Mouse (Mus musculus): ENCODE measurements at regions not wholly inside any gene's neighbourhood (a gene's known extent, or its start where the extent isn't known, plus 50 kb on each side); places are given as distances from the start of the nearest gene placed in this dataset.
A peak's percentile ranks its signal among the peaks of the same experiment; 100 is the strongest.

DNA sequence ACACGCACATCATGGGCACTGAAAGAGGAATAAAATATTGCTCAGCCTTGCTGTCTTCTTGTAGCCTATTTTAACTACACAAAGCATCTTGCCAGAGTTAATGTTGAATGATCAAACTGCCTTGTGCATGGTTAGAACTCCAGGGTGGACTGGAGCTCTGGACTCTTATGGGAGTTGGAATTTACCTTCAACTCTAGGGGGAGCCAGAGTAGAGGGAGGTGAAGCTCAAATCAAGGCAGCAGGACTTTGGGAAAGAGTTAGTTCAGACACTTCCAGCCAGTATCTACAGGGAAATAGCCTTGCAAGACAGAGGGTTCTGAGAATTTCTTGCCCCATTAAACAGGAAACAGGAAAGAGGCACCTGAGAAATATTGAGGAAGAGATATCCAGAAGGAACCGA is 505.3 kb downstream of the Fat4 start:
- Histone ChIP-seq H3K27me3 (ENCODE audit: insufficient read depth, low read length) (no peaks in the 10 kb centered on the region), H3K27ac (no peak overlapping the region), H3K36me3 (ENCODE audit: insufficient read depth, low read length) (no peaks in the 10 kb centered on the region), H3K4me3 (ENCODE audit: low read length) (no peak overlapping the region), H3K4me1 (ENCODE audit: insufficient read depth, low read length) (no peaks in the 10 kb centered on the region), H3K9ac (replicated peaks; ENCODE audit: low read length) (no peak overlapping the region), H3K4me2 (ENCODE audit: low read depth, low read length) (no peak overlapping the region), H3K9me3 (ENCODE audit: low read length) (no peaks in the 10 kb centered on the region)
- TF ChIP-seq CTCF (IDR thresholded peaks at IDR 0.05; ENCODE audit: low read depth) = peak; percentile 35
- no peak for DNase-seq (ENCODE audit: low spot score)
- ATAC-seq = no peak
- WGBS = 79% methylated on average over 2 of the region's 2 CpGs

DNA sequence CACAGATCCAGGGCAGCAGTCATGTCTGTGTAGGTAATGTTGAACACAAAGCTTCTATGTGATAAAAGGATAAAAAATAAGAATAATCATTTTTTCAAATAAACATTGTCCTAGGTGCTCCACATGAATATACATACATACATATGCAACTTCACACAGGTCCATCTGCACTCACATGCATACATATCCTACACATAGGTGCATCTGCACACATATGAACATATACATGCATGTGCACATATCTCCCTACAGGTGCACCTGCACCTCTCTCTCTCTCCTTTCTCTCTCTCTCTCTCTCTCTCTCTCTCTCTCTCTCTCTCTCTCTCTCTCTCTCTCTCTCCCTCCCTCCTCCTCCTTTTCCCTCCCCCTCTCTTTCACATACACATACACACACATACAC is 509.9 kb downstream of the Fat4 start:
- no peak for TF ChIP-seq CTCF (IDR thresholded peaks at IDR 0.05; ENCODE audit: low read depth)
- H3K27me3 ChIP-seq (ENCODE audit: insufficient read depth, low read length) = no peaks in the 10 kb centered on the region
- H3K9me3 ChIP-seq (ENCODE audit: low read length) = no peaks in the 10 kb centered on the region
- ATAC-seq (no peak), DNase-seq (ENCODE audit: low spot score) (no peak)
- H3K4me1 ChIP-seq (ENCODE audit: insufficient read depth, low read length) = no peaks in the 10 kb centered on the region
- no peaks in the 10 kb centered on the region for H3K36me3 ChIP-seq (ENCODE audit: insufficient read depth, low read length)
- no peak overlapping the region for H3K4me3 ChIP-seq (ENCODE audit: low read length)
- no peak overlapping the region for H3K9ac ChIP-seq (replicated peaks; ENCODE audit: low read length)
- H3K27ac ChIP-seq = no peak overlapping the region
- no peak overlapping the region for H3K4me2 ChIP-seq (ENCODE audit: low read depth, low read length)

DNA sequence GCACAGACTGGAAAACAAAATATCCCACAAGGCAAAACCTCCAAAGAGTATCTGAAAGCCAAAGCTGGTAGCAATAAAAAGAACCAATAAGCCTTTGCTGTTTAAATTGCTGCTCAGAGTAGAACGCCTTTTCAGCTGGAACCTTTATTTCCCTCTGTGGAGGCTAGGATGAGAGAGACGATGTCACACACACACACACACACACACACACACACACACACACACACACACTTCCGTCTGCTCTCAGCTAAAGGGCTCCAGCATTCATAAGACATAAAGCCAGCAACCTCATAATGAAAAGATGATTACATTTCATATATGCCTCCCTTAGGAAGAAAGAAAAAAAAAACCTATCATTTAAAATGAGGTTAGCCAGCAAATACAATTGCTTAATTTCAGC is 510.5 kb downstream of the Fat4 start:
- H3K9ac ChIP-seq (replicated peaks; ENCODE audit: low read length) = no peak overlapping the region
- no peak for TF ChIP-seq CTCF (IDR thresholded peaks at IDR 0.05; ENCODE audit: low read depth)
- no peaks in the 10 kb centered on the region for H3K36me3 ChIP-seq (ENCODE audit: insufficient read depth, low read length)
- no peak overlapping the region for H3K4me2 ChIP-seq (ENCODE audit: low read depth, low read length)
- 51% methylated on average over 3 of the region's 3 CpGs for WGBS
- DNase-seq (ENCODE audit: low spot score) (peak; percentile 35), ATAC-seq (peak; percentile 79)
- H3K4me3 ChIP-seq (ENCODE audit: low read length) = no peak overlapping the region
- no peaks in the 10 kb centered on the region for H3K9me3 ChIP-seq (ENCODE audit: low read length)
- no peaks in the 10 kb centered on the region for H3K27me3 ChIP-seq (ENCODE audit: insufficient read depth, low read length)
- no peak overlapping the region for H3K27ac ChIP-seq
- H3K4me1 ChIP-seq (ENCODE audit: insufficient read depth, low read length) = no peaks in the 10 kb centered on the region

DNA sequence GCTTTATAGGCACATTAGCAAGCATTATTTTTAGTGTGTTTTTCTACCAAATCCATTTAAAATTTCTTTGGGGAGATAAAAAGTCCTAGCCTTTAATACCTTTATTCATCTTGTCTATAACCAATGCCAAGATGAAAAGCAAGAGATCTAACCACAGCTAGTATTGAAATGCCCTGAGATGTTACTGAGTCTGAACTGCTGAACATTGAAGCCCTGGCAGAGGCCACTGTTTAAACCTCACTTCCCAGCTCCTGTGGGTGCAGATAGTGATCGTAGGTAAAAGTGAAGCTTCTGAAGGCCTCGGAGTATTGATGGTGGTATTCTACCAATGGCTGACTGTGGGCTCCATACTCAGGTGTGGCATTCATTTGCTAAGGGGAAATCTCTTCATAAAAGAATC is 510.9 kb downstream of the Fat4 start:
- H3K9ac ChIP-seq (replicated peaks; ENCODE audit: low read length) = no peak overlapping the region
- 84% methylated on average over 2 of the region's 2 CpGs for WGBS
- no peaks in the 10 kb centered on the region for H3K9me3 ChIP-seq (ENCODE audit: low read length)
- H3K4me1 ChIP-seq (ENCODE audit: insufficient read depth, low read length) = no peaks in the 10 kb centered on the region
- no peak for DNase-seq (ENCODE audit: low spot score)
- H3K27me3 ChIP-seq (ENCODE audit: insufficient read depth, low read length) = no peaks in the 10 kb centered on the region
- H3K27ac ChIP-seq = no peak overlapping the region
- H3K4me3 ChIP-seq (ENCODE audit: low read length) = no peak overlapping the region
- H3K36me3 ChIP-seq (ENCODE audit: insufficient read depth, low read length) = no peaks in the 10 kb centered on the region
- no peak for ATAC-seq
- no peak for TF ChIP-seq CTCF (IDR thresholded peaks at IDR 0.05; ENCODE audit: low read depth)
- H3K4me2 ChIP-seq (ENCODE audit: low read depth, low read length) = no peak overlapping the region

DNA sequence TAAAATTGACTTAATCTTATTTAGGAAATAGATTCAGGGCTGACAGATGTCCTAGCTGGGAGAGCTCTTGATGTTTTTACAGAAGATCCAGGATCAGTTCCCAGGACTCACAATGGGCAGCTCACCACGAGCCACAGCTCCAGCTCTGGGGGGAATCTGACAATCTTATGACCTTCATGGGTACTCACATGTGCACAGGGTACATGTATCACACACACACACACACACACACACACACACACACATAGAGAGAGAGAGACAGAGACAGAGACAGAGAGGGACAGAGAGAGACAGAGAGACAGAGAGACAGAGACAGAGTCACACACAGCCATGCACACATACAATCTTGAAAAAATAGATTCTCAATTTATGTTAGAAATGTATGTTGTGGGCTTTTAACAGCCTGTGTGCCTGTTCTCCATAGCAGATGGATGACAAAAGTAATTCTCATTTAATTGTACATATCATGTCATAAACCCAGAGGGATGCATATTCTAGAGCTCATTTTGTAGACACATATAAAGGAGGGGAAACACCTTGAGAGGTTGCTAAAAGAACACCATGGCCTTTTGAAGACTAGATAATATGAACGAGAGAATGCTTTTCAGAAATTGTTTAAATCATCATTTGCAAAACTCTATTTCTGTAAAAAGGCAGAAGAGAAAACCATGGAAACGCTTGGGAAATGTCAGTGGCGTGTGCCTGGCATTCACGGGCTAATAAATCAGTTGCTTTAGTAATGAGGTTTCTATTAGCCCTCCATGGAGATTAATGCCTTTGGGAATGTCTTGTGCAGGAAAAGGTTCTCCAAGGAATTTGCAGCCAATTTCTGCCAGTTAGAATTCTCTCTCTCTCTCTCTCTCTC is 538.3 kb downstream of the Fat4 start:
- ATAC-seq (no peak), DNase-seq (ENCODE audit: low spot score) (peak; percentile 32)
- no peaks in the 10 kb centered on the region for H3K27me3 ChIP-seq (ENCODE audit: insufficient read depth, low read length)
- WGBS = 31% methylated on average over 5 of the region's 5 CpGs
- no peak overlapping the region for H3K9ac ChIP-seq (replicated peaks; ENCODE audit: low read length)
- H3K4me3 ChIP-seq (ENCODE audit: low read length) = no peak overlapping the region
- H3K36me3 ChIP-seq (ENCODE audit: insufficient read depth, low read length) = no peaks in the 10 kb centered on the region
- no peak overlapping the region for H3K27ac ChIP-seq
- H3K9me3 ChIP-seq (ENCODE audit: low read length) = no peaks in the 10 kb centered on the region
- H3K4me2 ChIP-seq (ENCODE audit: low read depth, low read length) = no peak overlapping the region
- no peak for TF ChIP-seq CTCF (IDR thresholded peaks at IDR 0.05; ENCODE audit: low read depth)
- no peaks in the 10 kb centered on the region for H3K4me1 ChIP-seq (ENCODE audit: insufficient read depth, low read length)

DNA sequence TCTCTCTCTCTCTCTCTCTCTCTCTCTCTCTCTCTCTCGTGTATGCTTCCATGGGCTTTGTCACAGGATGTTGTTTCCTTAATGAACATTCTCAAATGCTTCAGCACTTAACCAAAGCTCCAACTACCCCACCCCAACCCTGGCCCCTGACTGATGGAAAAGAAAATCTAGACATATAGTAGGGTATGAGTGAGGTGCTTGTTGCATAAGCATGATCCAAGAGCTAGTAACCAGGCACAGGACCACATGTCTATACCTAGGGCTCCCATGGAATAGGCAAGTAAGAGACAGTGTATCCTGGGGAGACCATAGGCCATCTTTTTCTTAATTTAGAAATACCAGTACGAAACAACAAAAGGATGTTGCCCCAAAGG is 538.9 kb downstream of the Fat4 start:
- ATAC-seq (no peak), DNase-seq (ENCODE audit: low spot score) (no peak)
- Histone ChIP-seq H3K4me2 (ENCODE audit: low read depth, low read length) (no peak overlapping the region), H3K9me3 (ENCODE audit: low read length) (no peaks in the 10 kb centered on the region), H3K4me1 (ENCODE audit: insufficient read depth, low read length) (no peaks in the 10 kb centered on the region), H3K4me3 (ENCODE audit: low read length) (no peak overlapping the region), H3K27ac (no peak overlapping the region), H3K9ac (replicated peaks; ENCODE audit: low read length) (no peak overlapping the region), H3K36me3 (ENCODE audit: insufficient read depth, low read length) (no peaks in the 10 kb centered on the region), H3K27me3 (ENCODE audit: insufficient read depth, low read length) (no peaks in the 10 kb centered on the region)
- TF ChIP-seq CTCF (IDR thresholded peaks at IDR 0.05; ENCODE audit: low read depth) = no peak
- WGBS = 53% methylated on average over 2 of the region's 2 CpGs

DNA sequence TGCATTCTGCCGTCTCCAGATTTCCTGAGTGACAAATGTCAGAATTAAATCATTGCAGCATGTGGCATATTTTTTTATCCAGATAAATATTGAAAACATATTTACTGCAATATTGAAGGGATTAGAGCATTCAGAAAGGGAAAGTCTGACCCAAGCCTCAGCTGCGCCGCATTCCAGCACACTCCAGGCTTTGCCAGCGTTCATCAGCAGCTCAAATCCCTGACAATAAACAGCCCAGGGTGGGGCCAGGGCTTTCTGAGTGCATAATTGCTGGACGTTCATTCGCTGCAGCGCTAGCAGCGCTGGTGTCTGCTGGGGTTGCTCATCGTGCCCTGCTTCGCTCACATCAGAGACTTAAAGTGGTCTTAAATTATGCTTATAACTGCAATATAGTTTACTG is 556.6 kb downstream of the Fat4 start:
- H3K9ac ChIP-seq (replicated peaks; ENCODE audit: low read length) = no peak overlapping the region
- ATAC-seq (peak; percentile 58; the same call in 1 of the 2 replicates), DNase-seq (ENCODE audit: low spot score) (peak; percentile 31)
- WGBS = 46% methylated on average over 10 of the region's 10 CpGs
- H3K4me1 ChIP-seq (ENCODE audit: insufficient read depth, low read length) = no peaks in the 10 kb centered on the region
- TF ChIP-seq CTCF (IDR thresholded peaks at IDR 0.05; ENCODE audit: low read depth) = no peak
- H3K4me2 ChIP-seq (ENCODE audit: low read depth, low read length) = peak overlapping the region; percentile 11; the same call in 1 of the 2 replicates
- H3K27me3 ChIP-seq (ENCODE audit: insufficient read depth, low read length) = no peaks in the 10 kb centered on the region
- no peak overlapping the region for H3K4me3 ChIP-seq (ENCODE audit: low read length)
- H3K36me3 ChIP-seq (ENCODE audit: insufficient read depth, low read length) = no peaks in the 10 kb centered on the region
- H3K27ac ChIP-seq = no peak overlapping the region
- no peaks in the 10 kb centered on the region for H3K9me3 ChIP-seq (ENCODE audit: low read length)
